Mouse (Mus musculus) forelimb bud, embryonic 11.5 days (tissue): ENCODE measurements around the gene Ctf1.

Experiments used
- DNase-seq: peaks from one replicate; pipeline ENCODE4 v3.0.0-alpha.2; 2012; ENCODE audit warnings: low read depth, low spot score

The Ctf1 gene

DNA sequence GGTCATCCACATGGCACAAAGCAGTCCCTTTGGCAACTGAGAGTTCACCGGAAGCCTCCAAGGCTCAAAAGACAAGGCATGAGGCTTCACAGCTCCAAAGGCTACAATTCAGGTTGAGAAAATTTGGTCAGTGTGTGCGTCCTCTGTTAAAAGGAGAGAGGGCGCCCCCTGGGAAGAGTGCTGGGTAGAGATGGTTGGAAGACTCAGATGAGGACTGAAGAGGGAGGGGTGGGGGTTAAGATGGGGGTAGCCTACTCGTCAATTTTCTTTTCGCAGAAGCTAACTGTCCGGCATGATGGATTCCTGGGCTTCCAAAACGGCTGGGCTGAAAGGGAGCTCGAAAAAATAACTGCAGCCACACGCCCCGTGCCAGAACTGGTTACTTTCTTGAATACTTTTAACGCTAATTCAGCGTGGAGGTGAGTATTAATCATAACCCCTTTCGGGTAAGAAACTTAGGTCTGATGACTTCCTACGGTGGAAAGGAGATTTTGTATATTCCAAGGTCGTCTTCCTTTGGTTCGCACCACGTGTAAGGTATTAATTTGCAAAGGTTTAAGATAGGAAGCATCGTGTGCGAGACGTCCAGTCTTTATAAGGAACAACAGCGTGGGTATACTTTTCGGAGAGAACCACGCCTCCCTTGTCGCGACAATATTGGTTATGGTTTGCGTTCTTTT is 32.0 kb downstream of the Ctf1 start, which contains the start of gene Fbxl19:
TSS of gene Fbxl19 (plus strand) at position 178 of the 680 bp plus-strand sequence.
- DNase-seq = peak; percentile 74

GRCm38 (mm10) chr7:127745251-127745651 is 32.7 kb downstream of the Ctf1 start:
- peak; percentile 95 for DNase-seq

- DNase-seq = peak; percentile 99
These were observed 33.3 kb downstream of the Ctf1 start for GRCm38 (mm10) chr7:127745652-127746493.

DNA sequence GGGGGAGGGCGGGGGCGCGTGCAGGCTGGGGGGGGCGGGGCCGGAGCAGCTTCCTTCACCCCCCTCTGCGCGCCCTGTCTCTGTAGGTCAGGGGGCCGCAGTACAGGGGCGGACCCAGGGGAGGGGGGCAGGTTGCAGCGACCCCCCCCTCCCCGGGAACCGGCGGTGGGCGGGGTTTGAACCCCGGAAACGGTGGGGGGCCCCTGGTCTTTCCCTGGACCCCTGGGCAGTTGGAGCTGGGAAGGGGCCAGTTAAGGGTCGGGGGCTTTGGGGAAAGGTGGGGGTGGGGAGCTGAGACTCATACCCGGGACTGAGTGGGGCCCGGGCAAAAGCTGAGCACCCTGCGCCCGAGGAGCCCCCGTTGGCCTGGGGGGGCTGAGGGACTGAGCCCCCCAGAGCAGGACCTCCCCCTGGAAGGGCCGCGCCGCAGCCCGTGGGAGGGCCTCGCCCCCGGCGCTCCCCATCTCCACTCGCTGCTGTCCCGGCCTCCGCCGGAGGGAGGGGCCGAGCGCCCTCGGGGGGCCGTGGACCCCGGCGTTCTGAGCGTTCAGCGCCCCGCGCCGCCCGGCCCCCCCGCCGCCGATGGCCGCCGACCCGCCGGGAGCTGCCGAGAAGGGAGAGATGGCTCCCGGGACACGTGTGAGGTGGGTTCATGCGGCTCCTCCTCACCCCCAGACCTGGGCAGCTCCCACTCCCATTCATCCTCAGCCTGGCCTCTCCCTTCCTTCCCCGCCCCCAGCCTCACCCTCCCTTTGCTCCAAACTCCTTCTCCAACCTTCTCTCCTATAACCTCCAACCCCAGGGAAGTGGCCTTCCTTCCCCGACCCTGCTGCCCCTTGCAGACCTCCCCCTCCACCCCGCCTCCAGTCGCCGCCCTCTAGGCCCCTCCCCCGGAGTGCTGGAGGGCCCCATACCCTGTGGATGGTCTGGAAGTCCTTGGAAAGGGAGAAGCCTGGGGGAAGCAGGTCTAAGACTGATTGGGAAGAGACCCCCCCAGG is 34.3 kb downstream of the Ctf1 start:
- DNase-seq = peak; percentile 51

DNA sequence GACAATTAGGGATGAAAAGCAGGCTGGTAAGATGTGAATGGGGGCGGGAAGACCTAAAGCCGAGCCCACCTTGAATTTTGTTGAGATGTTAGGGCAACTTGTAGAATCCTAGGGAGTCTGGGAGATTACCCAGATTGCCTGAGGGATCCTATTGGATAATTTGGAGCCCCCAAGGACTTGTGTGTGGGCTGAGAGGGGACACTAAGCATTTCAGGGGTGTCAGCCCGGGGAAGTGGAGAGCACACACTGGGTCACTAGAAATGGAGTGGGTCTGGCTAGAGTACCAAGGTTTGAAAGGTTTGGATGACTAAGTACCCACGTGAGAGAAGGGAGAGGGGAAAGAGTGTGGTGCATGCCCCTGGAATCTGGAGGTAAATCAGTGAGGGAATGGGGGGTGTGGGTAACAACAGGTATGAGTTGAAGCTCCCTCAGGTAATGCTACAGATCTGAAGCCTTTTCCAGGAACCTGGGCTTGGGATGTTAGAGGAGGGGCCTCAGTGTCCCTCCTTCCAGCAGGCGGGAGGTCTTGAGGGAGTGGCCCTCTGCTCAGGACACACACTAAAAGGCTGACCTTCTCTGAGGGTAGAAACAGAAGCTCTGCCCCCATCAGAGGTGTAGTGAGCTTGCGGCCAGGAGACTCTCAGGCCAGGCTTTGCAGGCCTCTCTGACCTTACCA is 35.2 kb downstream of the Ctf1 start:
- DNase-seq = no peak

GRCm38 (mm10) chr7:127748235-127748560 is 35.7 kb downstream of the Ctf1 start:
- DNase-seq = no peak

DNA sequence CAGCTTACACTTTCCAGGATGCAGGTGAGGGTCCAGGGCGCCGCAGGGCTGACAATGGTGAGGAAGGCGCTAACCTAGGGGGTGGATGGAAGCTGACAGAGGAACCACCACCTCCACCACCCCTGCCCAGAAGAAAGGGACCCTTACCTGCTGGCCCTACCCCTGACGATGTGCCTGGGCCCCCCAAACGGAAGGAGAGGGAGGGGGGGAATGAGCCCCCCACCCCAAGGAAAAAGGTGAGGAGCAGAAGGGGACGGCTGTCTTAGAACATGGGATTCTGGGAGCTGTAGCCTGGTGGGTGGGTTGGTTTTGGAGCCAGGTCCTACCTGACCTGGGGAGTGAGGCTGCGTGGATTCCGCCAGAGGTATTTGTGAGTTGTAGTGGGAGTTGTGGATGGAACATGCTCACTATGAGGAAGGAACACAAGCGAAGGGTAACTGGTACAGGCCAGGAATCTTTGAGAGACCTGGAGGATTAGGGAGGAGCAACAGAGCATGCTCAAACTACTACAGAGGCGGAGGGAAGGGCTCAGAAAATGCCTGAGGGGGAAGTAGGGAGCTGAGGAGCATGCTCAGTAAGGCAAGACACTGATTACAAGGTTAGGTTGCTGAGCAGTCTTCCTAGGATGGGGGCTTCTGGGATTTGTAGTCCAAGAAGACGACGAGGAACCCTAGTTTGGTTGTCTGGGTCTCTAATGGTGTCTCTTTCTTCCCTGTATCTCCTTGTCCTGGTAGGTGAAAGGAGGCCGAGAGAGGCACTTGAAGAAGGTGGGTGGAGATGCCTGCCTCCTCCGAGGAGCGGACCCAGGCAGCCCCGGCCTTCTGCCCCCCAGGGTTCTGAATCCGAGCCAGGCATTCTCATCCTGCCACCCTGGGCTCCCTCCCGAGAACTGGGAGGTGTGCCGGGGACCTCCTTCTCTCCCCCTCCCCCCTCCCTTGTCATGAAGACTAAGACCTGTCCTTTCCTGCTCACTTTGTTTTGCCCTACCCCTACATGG is 37.9 kb downstream of the Ctf1 start:
- DNase-seq = peak; percentile 12

- DNase-seq = no peak
These were observed 39.1 kb downstream of the Ctf1 start for GRCm38 (mm10) chr7:127751619-127752018.

GRCm38 (mm10) chr7:127752069-127752468 is 39.5 kb downstream of the Ctf1 start:
- no peak for DNase-seq

DNA sequence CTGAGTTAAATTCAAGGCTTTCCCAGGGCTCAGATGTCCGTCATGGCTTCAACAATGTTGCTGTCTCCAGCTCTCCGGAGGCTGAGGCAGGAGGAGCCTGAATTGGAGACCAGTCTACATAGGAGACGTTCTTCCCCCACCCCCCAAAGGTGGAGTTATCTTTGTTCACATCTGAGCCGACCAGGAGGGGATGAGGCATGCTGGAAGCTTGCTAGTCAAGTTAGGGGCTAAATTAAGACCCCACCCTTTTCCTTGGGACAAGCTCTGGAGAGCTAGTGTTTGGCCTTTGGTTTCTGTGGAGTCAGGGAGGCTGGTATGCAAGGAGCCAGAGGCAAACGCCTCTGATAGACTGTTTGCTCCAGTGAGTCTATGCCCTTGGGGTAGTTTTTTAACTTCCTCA is 40.6 kb downstream of the Ctf1 start:
- DNase-seq = no peak

DNA sequence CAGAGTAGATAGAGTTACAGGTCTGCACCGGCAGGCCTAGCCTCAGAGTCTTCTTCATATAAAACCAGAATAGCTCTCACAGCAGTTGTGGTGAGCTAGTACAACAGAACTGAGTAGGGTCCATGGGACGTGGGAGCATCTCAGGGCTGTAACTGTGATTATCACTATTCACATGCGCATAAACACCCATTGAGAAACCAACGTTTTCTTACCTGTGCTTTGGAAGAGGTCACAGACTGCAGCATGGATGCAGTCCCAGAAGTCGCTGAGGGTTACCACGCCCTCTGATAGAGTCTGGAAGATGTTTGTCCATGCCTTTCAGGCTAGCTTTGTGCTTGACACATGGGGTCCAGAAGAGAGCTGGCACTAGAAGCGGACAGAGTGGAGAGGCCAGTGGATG is 41.2 kb downstream of the Ctf1 start:
- DNase-seq = no peak

GRCm38 (mm10) chr7:127759716-127760115 is 47.2 kb downstream of the Ctf1 start:
- DNase-seq = no peak

- no peak for DNase-seq
These were observed 47.9 kb downstream of the Ctf1 start for GRCm38 (mm10) chr7:127760478-127760877.

GRCm38 (mm10) chr7:127761026-127761425 is 48.5 kb downstream of the Ctf1 start:
- DNase-seq = peak; percentile 69

GRCm38 (mm10) chr7:127763642-127764041 is 51.1 kb downstream of the Ctf1 start:
- no peak for DNase-seq

DNA sequence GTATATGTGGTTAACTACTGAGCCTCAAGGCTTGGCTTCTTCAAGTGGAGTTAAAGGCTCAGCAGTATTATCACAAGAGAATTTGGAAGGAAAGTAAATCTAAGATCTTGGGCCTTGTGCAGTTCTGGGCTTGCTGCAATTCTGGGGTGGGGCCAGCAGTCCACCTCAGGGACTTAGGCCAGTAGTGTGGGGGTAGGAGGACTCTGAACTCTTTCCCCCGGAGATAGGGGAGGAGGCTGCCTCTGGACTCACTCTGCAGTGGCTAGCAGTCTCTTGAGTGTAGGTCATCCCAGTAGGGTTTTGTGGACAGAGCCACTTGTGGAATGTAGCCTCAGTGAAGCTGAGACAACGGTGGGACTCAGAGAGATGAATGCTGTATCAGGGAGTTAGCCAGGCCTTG is 53.2 kb downstream of the Ctf1 start:
- no peak for DNase-seq

DNA sequence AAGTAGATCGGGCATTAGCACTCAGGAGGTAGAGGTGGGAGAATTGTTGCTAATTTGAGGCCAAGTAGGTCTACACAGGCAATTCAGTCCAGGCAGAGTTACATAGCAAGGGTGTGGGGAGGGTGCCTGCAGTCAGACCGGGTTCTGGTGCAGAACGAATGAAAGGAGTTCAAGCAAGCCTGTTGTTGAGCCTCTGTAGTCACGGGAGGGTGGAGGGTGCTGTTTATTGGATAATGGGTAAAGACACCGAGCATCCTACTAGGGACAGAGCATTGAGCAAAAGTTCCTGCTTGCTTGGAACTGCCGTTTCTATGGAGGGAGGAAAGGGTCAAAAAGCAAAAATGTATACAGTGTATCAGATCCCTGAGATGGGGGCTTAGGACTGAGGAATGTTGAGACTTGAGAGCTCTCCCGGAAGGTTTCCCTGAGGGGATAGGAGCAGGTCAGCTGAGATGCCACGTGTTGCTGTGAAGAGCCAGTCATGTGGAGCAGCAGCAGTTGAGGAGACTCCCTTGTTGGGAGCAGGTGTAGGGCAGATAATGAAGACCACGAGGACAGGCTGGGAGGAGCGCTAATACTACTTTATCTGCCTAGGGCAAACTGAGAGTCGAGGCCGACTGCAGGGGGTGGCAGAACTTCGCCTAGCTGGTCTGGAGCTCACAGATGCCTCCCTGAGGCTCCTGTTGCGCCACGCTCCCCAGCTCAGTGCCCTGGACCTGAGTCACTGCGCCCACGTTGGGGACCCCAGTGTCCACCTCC is 54.5 kb downstream of the Ctf1 start:
- DNase-seq = no peak
